Mouse (Mus musculus) erythroblast, embryonic 14.5 days (primary cell): ENCODE measurements around the gene Osm.

Experiments
- GATA1 ChIP-seq: IDR thresholded peaks from 2 replicates; pipeline ENCODE4 v1.6.1; 2012; ENCODE audit warnings: low read length, inconsistent platforms, mixed read lengths
- TAL1 ChIP-seq: IDR thresholded peaks from 3 replicates; pipeline ENCODE4 v1.6.1; 2012; ENCODE audit warnings: low read length, inconsistent platforms, mixed read lengths

- TF ChIP-seq GATA1 (no peak), TAL1 (no peak)
These were observed 12.9 kb downstream of the Osm start for GRCm38 (mm10) chr11:4249151-4249550.
